Mouse (Mus musculus) neural tube, embryonic 15.5 days (tissue): Measurements from ENCODE around the gene Sema4b. TPM values are rescaled to one million over a fixed set of nuclear protein-coding genes. Genes with fewer than 3 reads are reported as not detected.

Experiments
- ATAC-seq: fragments of 200-750 bp; cut with Nextera tagmentation; 2 replicates; pipeline ENCODE4 v1.8.0; 2017; ENCODE audit warnings: mild to moderate bottlenecking, moderate TSS enrichment, moderate library complexity; ENCODE audit not compliant: low FRiP score
- H3K27ac ChIP-seq: fragments of 300-500 bp; sonication (generic); replicated peaks from 2 replicates; pipeline ENCODE4 v1.5.1; 2015; ENCODE audit warnings: mild to moderate bottlenecking, inconsistent platforms
- H3K27me3 ChIP-seq: fragments of 300-500 bp; sonication (generic); replicated peaks from 2 replicates; pipeline ENCODE4 v1.6.1; 2015; ENCODE audit warnings: inconsistent platforms
- H3K36me3 ChIP-seq: fragments of 300-500 bp; sonication (generic); 2 replicates; pipeline ENCODE4 v1.6.1; 2015; ENCODE audit warnings: inconsistent platforms
- H3K4me1 ChIP-seq: fragments of 300-500 bp; sonication (generic); 2 replicates; pipeline ENCODE4 v1.6.1; 2015; ENCODE audit warnings: inconsistent platforms
- H3K4me2 ChIP-seq: fragments of 300-500 bp; sonication (generic); 2 replicates; pipeline ENCODE4 v1.6.1; 2015; ENCODE audit warnings: inconsistent platforms, mild to moderate bottlenecking, moderate library complexity
- H3K4me3 ChIP-seq: fragments of 300-500 bp; sonication (generic); replicated peaks from 2 replicates; pipeline ENCODE4 v1.5.1; 2015; ENCODE audit warnings: mild to moderate bottlenecking, inconsistent platforms
- H3K9ac ChIP-seq: fragments of 300-500 bp; sonication (generic); replicated peaks from 2 replicates; pipeline ENCODE4 v1.6.1; 2015; ENCODE audit warnings: mild to moderate bottlenecking, inconsistent platforms
- H3K9me3 ChIP-seq: fragments of 300-500 bp; sonication (generic); replicated peaks from 2 replicates; pipeline ENCODE4 v1.6.1; 2016; ENCODE audit warnings: inconsistent platforms
- WGBS: fragments of 180-500 bp; shearing (Covaris S2); methylation state at CpG from one replicate; pipeline ENCODE4 v1.1.7; 2015; ENCODE audit warnings: mixed read lengths; 5-methylcytosine and 5-hydroxymethylcytosine counted together
- polyA plus RNA-seq: library from polyadenylated mRNA; unstranded; fragments of >200 nt; fragmentation: Nextera tagmentation; extraction: Ambion mirVana; gene quantifications from 2 replicates; pipeline ENCODE4 v1.2.1, GENCODE M21; 2015

The Sema4b gene
- polyA plus RNA-seq, 1 experiment from 2014 or later: 25.8 TPM

- H3K36me3 ChIP-seq: no peaks in the 10 kb centered on the region
- H3K4me2 ChIP-seq: peak overlapping the region; percentile 17; the same call in 1 of the 2 replicates
- 32% methylated on average over 11 of the region's 11 CpGs for WGBS
- ATAC-seq: no peak
- H3K9ac ChIP-seq: no peak overlapping the region
- H3K27me3 ChIP-seq: no peaks in the 10 kb centered on the region
- no peak overlapping the region for H3K4me3 ChIP-seq
- H3K9me3 ChIP-seq: no peaks in the 10 kb centered on the region
- peak overlapping the region; percentile 63 for H3K27ac ChIP-seq
- peaks cover 79% of the 10 kb centered on the region for H3K4me1 ChIP-seq
These were observed 2.7 kb downstream of the Sema4b start for GRCm38 (mm10) chr7:80189147-80189933.

- peaks cover 75% of the 10 kb centered on the region for H3K4me1 ChIP-seq
- peak overlapping the region; percentile 82 for H3K27ac ChIP-seq
- no peaks in the 10 kb centered on the region for H3K9me3 ChIP-seq
- no peaks in the 10 kb centered on the region for H3K27me3 ChIP-seq
- 46% methylated on average over 5 of the region's 5 CpGs for WGBS
- H3K4me2 ChIP-seq: no peak overlapping the region
- H3K9ac ChIP-seq: no peak overlapping the region
- ATAC-seq: no peak
- H3K4me3 ChIP-seq: no peak overlapping the region
- H3K36me3 ChIP-seq: no peaks in the 10 kb centered on the region
These were observed 4.8 kb downstream of the Sema4b start for GRCm38 (mm10) chr7:80191455-80191854.

GRCm38 (mm10) chr7:80192226-80193061, 5.8 kb downstream of the Sema4b start:
- peak overlapping the region; percentile 15 for H3K4me3 ChIP-seq
- peak overlapping the region; percentile 50 for H3K4me2 ChIP-seq
- peak; percentile 73 for ATAC-seq
- H3K36me3 ChIP-seq: no peaks in the 10 kb centered on the region
- no peaks in the 10 kb centered on the region for H3K9me3 ChIP-seq
- H3K4me1 ChIP-seq: peaks cover 71% of the 10 kb centered on the region
- peak overlapping the region; percentile 82 for H3K27ac ChIP-seq
- no peaks in the 10 kb centered on the region for H3K27me3 ChIP-seq
- H3K9ac ChIP-seq: no peak overlapping the region; the same call in 1 of the 2 replicates
- 9% methylated on average over 16 of the region's 16 CpGs for WGBS

- peak overlapping the region; percentile 15 for H3K4me2 ChIP-seq
- peaks cover 63% of the 10 kb centered on the region for H3K4me1 ChIP-seq
- H3K9ac ChIP-seq: no peak overlapping the region
- ATAC-seq: no peak
- no peak overlapping the region for H3K4me3 ChIP-seq
- no peaks in the 10 kb centered on the region for H3K27me3 ChIP-seq
- peak overlapping the region; percentile 74 for H3K27ac ChIP-seq
- 33% methylated on average over 13 of the region's 13 CpGs for WGBS
- no peaks in the 10 kb centered on the region for H3K9me3 ChIP-seq
- H3K36me3 ChIP-seq: no peaks in the 10 kb centered on the region
These were observed 7.5 kb downstream of the Sema4b start for GRCm38 (mm10) chr7:80193941-80194739.

- Histone ChIP-seq H3K9ac (no peak overlapping the region), H3K4me2 (no peak overlapping the region; the same call in 1 of the 2 replicates), H3K36me3 (no peaks in the 10 kb centered on the region), H3K9me3 (no peaks in the 10 kb centered on the region), H3K4me3 (no peak overlapping the region), H3K27ac (no peak overlapping the region), H3K27me3 (no peaks in the 10 kb centered on the region), H3K4me1 (peaks cover 67% of the 10 kb centered on the region)
- ATAC-seq: no peak
- 90% methylated on average over 5 of the region's 5 CpGs for WGBS
These were observed 8.5 kb downstream of the Sema4b start for GRCm38 (mm10) chr7:80195146-80195545.

- no peaks in the 10 kb centered on the region for H3K9me3 ChIP-seq
- 85% methylated on average over 10 of the region's 11 CpGs for WGBS
- no peak for ATAC-seq
- no peak overlapping the region for H3K4me2 ChIP-seq
- no peak overlapping the region for H3K27ac ChIP-seq
- H3K36me3 ChIP-seq: no peaks in the 10 kb centered on the region
- no peaks in the 10 kb centered on the region for H3K27me3 ChIP-seq
- peaks cover 69% of the 10 kb centered on the region for H3K4me1 ChIP-seq
- H3K9ac ChIP-seq: no peak overlapping the region
- H3K4me3 ChIP-seq: no peak overlapping the region
These were observed 9.1 kb downstream of the Sema4b start for GRCm38 (mm10) chr7:80195576-80196263.

- no peaks in the 10 kb centered on the region for H3K9me3 ChIP-seq
- peak overlapping the region; percentile 57 for H3K4me3 ChIP-seq
- H3K4me1 ChIP-seq: peaks cover 70% of the 10 kb centered on the region
- peak overlapping the region; percentile 80 for H3K4me2 ChIP-seq
- no peak for ATAC-seq
- WGBS: 14% methylated on average over 4 of the region's 4 CpGs
- peak overlapping the region; percentile 95 for H3K27ac ChIP-seq
- H3K27me3 ChIP-seq: no peaks in the 10 kb centered on the region
- H3K36me3 ChIP-seq: 0 out of 2 replicates have a peak, but pooled peaks cover 2% of the 10 kb centered on the region
- H3K9ac ChIP-seq: peak overlapping the region; percentile 65
These were observed 10.7 kb downstream of the Sema4b start for GRCm38 (mm10) chr7:80197371-80197770.

GRCm38 (mm10) chr7:80197941-80198778, 11.5 kb downstream of the Sema4b start:
- Histone ChIP-seq H3K9me3 (no peaks in the 10 kb centered on the region), H3K4me1 (peaks cover 70% of the 10 kb centered on the region), H3K4me3 (peak overlapping the region; percentile 57), H3K9ac (peak overlapping the region; percentile 65), H3K36me3 (0 out of 2 replicates have a peak, but pooled peaks cover 6% of the 10 kb centered on the region), H3K27ac (peak overlapping the region; percentile 95), H3K27me3 (no peaks in the 10 kb centered on the region), H3K4me2 (peak overlapping the region; percentile 80)
- under 1% methylated on average over 63 of the region's 74 CpGs for WGBS
- ATAC-seq: peak; percentile 93

GRCm38 (mm10) chr7:80198863-80199262, 12.2 kb downstream of the Sema4b start:
- peaks cover 73% of the 10 kb centered on the region for H3K4me1 ChIP-seq
- H3K9me3 ChIP-seq: no peaks in the 10 kb centered on the region
- H3K9ac ChIP-seq: peak overlapping the region; percentile 65
- ATAC-seq: peak; percentile 14; the same call in 1 of the 2 replicates
- H3K4me3 ChIP-seq: peak overlapping the region; percentile 57
- H3K27me3 ChIP-seq: no peaks in the 10 kb centered on the region
- WGBS: under 1% methylated on average over 11 of the region's 11 CpGs
- peak overlapping the region; percentile 95 for H3K27ac ChIP-seq
- 0 out of 2 replicates have a peak, but pooled peaks cover 6% of the 10 kb centered on the region for H3K36me3 ChIP-seq
- H3K4me2 ChIP-seq: peak overlapping the region; percentile 80

- Histone ChIP-seq H3K9ac (peak overlapping the region; percentile 65), H3K4me2 (peak overlapping the region; percentile 80), H3K9me3 (no peaks in the 10 kb centered on the region), H3K36me3 (0 out of 2 replicates have a peak, but pooled peaks cover 6% of the 10 kb centered on the region), H3K4me1 (peaks cover 73% of the 10 kb centered on the region), H3K27me3 (no peaks in the 10 kb centered on the region), H3K4me3 (peak overlapping the region; percentile 57), H3K27ac (peak overlapping the region; percentile 95)
- peak; percentile 0; the same call in 1 of the 2 replicates for ATAC-seq
- WGBS: 26% methylated on average over 6 of the region's 6 CpGs
These were observed 12.6 kb downstream of the Sema4b start for GRCm38 (mm10) chr7:80199286-80199685.
